Mouse (Mus musculus): Measurements from ENCODE around the gene Kif2c. TPM values are rescaled to one million over a fixed set of nuclear protein-coding genes. Genes with fewer than 3 reads are reported as not detected.
A peak's percentile ranks its signal among the peaks of the same experiment; 100 is the strongest.

The Kif2c gene
- total RNA-seq (2021), result 1 to 10 TPM in 1 of 2 experiments, under 1 TPM in 1; 0.98 to 1.1 TPM
- 0.40 and 0.45 TPM in 2 replicates for polyA plus RNA-seq (2012; rRNA removed)
- long read RNA-seq, result 0 reads

- peak; percentile 93 for DNase-seq
Observed at GRCm38 (mm10) chr4:117181863-117182758, at the start of gene Kif2c. Gene Kif2c, minus strand, starts transcription at chr4:117182639.

GRCm38 (mm10) chr4:117231208-117231607 is 48.8 kb upstream of the Kif2c start:
- DNase-seq, result peak; percentile 50

GRCm38 (mm10) chr4:117230331-117230730 is 47.9 kb upstream of the Kif2c start:
- no peak for DNase-seq

GRCm38 (mm10) chr4:117229590-117229989 is 47.2 kb upstream of the Kif2c start:
- no peak for DNase-seq

- no peak for DNase-seq
Observed at GRCm38 (mm10) chr4:117225250-117225649, 42.8 kb upstream of the Kif2c start.

GRCm38 (mm10) chr4:117224122-117224521 is 41.7 kb upstream of the Kif2c start:
- DNase-seq, result no peak

- no peak for DNase-seq
Observed at GRCm38 (mm10) chr4:117223001-117223400, 40.6 kb upstream of the Kif2c start.

GRCm38 (mm10) chr4:117221836-117222235 is 39.4 kb upstream of the Kif2c start:
- DNase-seq, result no peak

GRCm38 (mm10) chr4:117220741-117221515 is 38.5 kb upstream of the Kif2c start:
- no peak for DNase-seq

GRCm38 (mm10) chr4:117218517-117219219 is 36.2 kb upstream of the Kif2c start:
- peak; percentile 47 for DNase-seq

GRCm38 (mm10) chr4:117217029-117217428 is 34.6 kb upstream of the Kif2c start:
- no peak for DNase-seq

GRCm38 (mm10) chr4:117214250-117214649 is 31.8 kb upstream of the Kif2c start:
- DNase-seq, result no peak

- DNase-seq, result peak; percentile 79
Observed at GRCm38 (mm10) chr4:117210147-117211074, 28.0 kb upstream of the Kif2c start.

- DNase-seq, result no peak
Observed at GRCm38 (mm10) chr4:117209592-117209991, 27.2 kb upstream of the Kif2c start.

- no peak for DNase-seq
Observed at GRCm38 (mm10) chr4:117202992-117203354, 20.5 kb upstream of the Kif2c start.

- peak; percentile 41 for DNase-seq
Observed at GRCm38 (mm10) chr4:117202046-117202991, 19.9 kb upstream of the Kif2c start.

GRCm38 (mm10) chr4:117191804-117192203 is 9.4 kb upstream of the Kif2c start:
- no peak for DNase-seq

GRCm38 (mm10) chr4:117190660-117191059 is 8.2 kb upstream of the Kif2c start:
- DNase-seq, result no peak

- peak; percentile 28 for DNase-seq
Observed at GRCm38 (mm10) chr4:117189856-117190543, 7.6 kb upstream of the Kif2c start.
